Mouse (Mus musculus): ENCODE results near the gene Auh.

- TF ChIP-seq CTCF (IDR thresholded peaks at IDR 0.05; ENCODE audit: low read depth, low read length) (no peak), GATA1 (IDR thresholded peaks at IDR 0.05; ENCODE audit: borderline replicate concordance, low read length) (no peak), TAL1 (conservative IDR thresholded peaks at IDR 0.05; ENCODE audit: low read depth, low read length) (no peak), POLR2AphosphoS5 (IDR thresholded peaks at IDR 0.05; ENCODE audit: insufficient replicate concordance, low read depth, low read length) (no peak)
Observed at GRCm38 (mm10) chr13:52879918-52880317, 49.6 kb downstream of the Auh start.

All from G1E (cell line).